Mouse (Mus musculus) MEL (cell line): ENCODE results near the gene Gabpa.

Experiments used
- CHD2 ChIP-seq: IDR thresholded peaks from 2 replicates; pipeline ENCODE4 v1.6.1; 2011; ENCODE audit warnings: low read length, improper control_type of control experiment
- CTCF ChIP-seq, 3 experiments: IDR thresholded peaks in 2 of 3; conservative IDR thresholded peaks in 1 of 3; 2 replicates each; pipeline ENCODE4 v1.5.1; 2011 to 2012; ENCODE audit warnings: low read length in 3 of 3, low read depth in 2 of 3, mild to moderate bottlenecking in 2 of 3, improper control_type of control experiment in 1 of 3, inconsistent platforms in 1 of 3, mixed read lengths in 1 of 3, moderate library complexity in 1 of 3; ENCODE audit not compliant: control insufficient read depth in 1 of 3, insufficient read depth in 1 of 3, poor library complexity in 1 of 3, severe bottlenecking in 1 of 3
- EP300 ChIP-seq, 2 experiments: IDR thresholded peaks; 2 replicates each; pipeline ENCODE4 v1.6.1; 2011; ENCODE audit warnings: improper control_type of control experiment in 2 of 2, low read length in 2 of 2, low read depth in 1 of 2, mild to moderate bottlenecking in 1 of 2
- ETS1 ChIP-seq: IDR thresholded peaks from 2 replicates; pipeline ENCODE4 v1.6.1; 2012; ENCODE audit warnings: low read depth, mild to moderate bottlenecking, inconsistent platforms, low read length, improper control_type of control experiment, moderate library complexity
- GATA1 ChIP-seq: IDR thresholded peaks from 2 replicates; pipeline ENCODE4 v1.6.1; 2011; ENCODE audit warnings: low read depth, low read length, improper control_type of control experiment
- HCFC1 ChIP-seq: IDR thresholded peaks from 2 replicates; pipeline ENCODE4 v1.6.1; 2012; ENCODE audit warnings: low read depth, mild to moderate bottlenecking, inconsistent platforms, low read length, improper control_type of control experiment, moderate library complexity
- MAFK ChIP-seq: IDR thresholded peaks from 2 replicates; pipeline ENCODE4 v1.6.1; 2011; ENCODE audit warnings: low read depth, mild to moderate bottlenecking, low read length, improper control_type of control experiment, borderline replicate concordance
- MXI1 ChIP-seq: IDR thresholded peaks from 2 replicates; pipeline ENCODE4 v1.6.1; 2011; ENCODE audit warnings: mild to moderate bottlenecking, low read depth, low read length, improper control_type of control experiment
- POLR2A ChIP-seq, 2 experiments: IDR thresholded peaks; 2 replicates each; pipeline ENCODE4 v1.6.1; 2011 to 2012; ENCODE audit warnings: low read length in 2 of 2, mild to moderate bottlenecking in 2 of 2, control low read depth in 1 of 2, improper control_type of control experiment in 1 of 2, low read depth in 1 of 2, moderate library complexity in 1 of 2; ENCODE audit not compliant: control insufficient read depth in 1 of 2, insufficient read depth in 1 of 2, poor library complexity in 1 of 2
- POLR2AphosphoS2 ChIP-seq: IDR thresholded peaks from 2 replicates; pipeline ENCODE4 v1.6.1; 2011; ENCODE audit warnings: low read length, improper control_type of control experiment
- SIN3A ChIP-seq: IDR thresholded peaks from 2 replicates; pipeline ENCODE4 v1.6.1; 2012; ENCODE audit warnings: low read length, improper control_type of control experiment, inconsistent platforms
- USF1 ChIP-seq: IDR thresholded peaks from 2 replicates; pipeline ENCODE4 v1.6.1; 2014; ENCODE audit warnings: low read depth, mild to moderate bottlenecking, inconsistent platforms, low read length, improper control_type of control experiment, moderate library complexity
- ZC3H11A ChIP-seq: IDR thresholded peaks from 2 replicates; pipeline ENCODE4 v1.6.1; 2012; ENCODE audit warnings: low read depth, mild to moderate bottlenecking, inconsistent platforms, low read length, improper control_type of control experiment
- ZNF384 ChIP-seq: IDR thresholded peaks from 2 replicates; pipeline ENCODE4 v1.6.1; 2012; ENCODE audit warnings: low read depth, mild to moderate bottlenecking, inconsistent platforms, low read length, improper control_type of control experiment

- TF ChIP-seq POLR2AphosphoS2 (peak; percentile 76), POLR2A (IDR thresholded peaks at IDR 0.05; ENCODE audit: control insufficient read depth in 1 of 2, insufficient read depth in 1 of 2, low read depth in 1 of 2, low read length in 2 of 2, poor library complexity in 1 of 2) (peak; percentile 50 to 85; a peak in 3 of 4 replicates), EP300 (IDR thresholded peaks at IDR 0.05; ENCODE audit: low read depth in 1 of 2, low read length in 2 of 2) (no peak), MXI1 (0 out of 2 replicates have a peak, but pooled peaks have one; percentile 51), HCFC1 (peak; percentile 61; the same call in 1 of the 2 replicates), CHD2 (no peak), MAFK (no peak), SIN3A (peak; percentile 78), CTCF (IDR thresholded peaks at IDR 0.05 in 2 of 3, conservative IDR thresholded peaks at IDR 0.05 in 1 of 3; ENCODE audit: control insufficient read depth in 1 of 3, insufficient read depth in 1 of 3, low read depth in 2 of 3, low read length in 3 of 3, poor library complexity in 1 of 3, severe bottlenecking in 1 of 3) (no peak), ZNF384 (no peak), ETS1 (no peak), ZC3H11A (no peak), GATA1 (no peak), USF1 (no peak)
Measured at GRCm38 (mm10) chr16:84835823-84836743, 1.4 kb downstream of the Gabpa start.
